Mouse (Mus musculus) CD8-positive naive resting alpha-beta T cell, adult 2 months (primary cell): ENCODE results near the gene Rasa3.
A peak's percentile ranks its signal among the peaks of the same experiment; 100 is the strongest.

Experiments
- DNase-seq, 2 experiments: peaks; one replicate each; pipeline ENCODE4 v3.0.0; 2022; ENCODE audit warnings: low read depth in 2 of 2, low spot score in 2 of 2

The Rasa3 gene

DNA sequence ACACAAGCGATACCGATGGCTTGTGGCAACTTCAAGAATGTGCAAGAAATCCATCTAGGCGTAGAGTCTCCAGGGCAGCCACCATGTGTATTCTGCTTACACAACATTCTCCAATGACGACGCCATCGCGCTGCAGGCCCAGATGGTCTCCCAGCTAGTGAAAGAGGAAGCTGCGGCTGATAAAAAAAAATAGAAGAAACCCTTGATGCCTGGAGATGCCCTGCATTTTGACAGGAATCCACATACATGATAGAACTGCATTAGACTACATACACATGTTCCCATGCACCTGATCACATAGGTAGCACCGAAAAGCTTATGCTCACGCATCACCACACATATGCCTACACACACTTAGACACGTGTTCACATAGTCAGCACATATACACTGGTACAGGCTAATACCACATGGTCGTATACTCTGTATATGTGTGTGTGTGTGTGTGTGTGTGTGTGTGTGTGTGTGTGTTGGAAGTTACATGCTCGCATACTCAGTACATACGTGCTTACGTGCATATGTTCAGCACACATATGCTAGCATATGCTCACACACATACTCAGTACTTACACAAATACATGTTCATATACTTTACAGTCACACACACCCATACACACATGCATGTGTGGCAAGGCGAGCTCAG is 8.4 kb upstream of the Rasa3 start:
- peak; percentile 28 to 34 for DNase-seq

DNA sequence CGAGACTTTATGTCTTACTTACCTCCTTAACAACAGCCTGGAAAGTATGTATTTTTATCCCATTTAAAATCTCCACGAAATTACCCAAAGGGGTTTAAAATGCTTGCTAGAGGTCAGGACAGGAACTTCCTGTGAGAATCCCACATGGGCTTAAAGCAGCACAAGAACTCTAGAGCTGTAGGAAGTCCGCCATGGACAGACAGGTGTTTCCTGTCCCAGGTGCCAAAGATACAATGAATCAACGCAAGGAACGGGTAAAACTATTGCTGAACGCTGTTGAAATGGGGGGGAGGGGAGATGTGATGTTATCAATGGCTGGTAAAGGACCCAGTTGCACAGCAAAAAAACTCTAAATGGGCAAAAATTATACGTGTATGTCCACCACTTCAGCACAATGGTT is 6.7 kb upstream of the Rasa3 start:
- no peak for DNase-seq

DNA sequence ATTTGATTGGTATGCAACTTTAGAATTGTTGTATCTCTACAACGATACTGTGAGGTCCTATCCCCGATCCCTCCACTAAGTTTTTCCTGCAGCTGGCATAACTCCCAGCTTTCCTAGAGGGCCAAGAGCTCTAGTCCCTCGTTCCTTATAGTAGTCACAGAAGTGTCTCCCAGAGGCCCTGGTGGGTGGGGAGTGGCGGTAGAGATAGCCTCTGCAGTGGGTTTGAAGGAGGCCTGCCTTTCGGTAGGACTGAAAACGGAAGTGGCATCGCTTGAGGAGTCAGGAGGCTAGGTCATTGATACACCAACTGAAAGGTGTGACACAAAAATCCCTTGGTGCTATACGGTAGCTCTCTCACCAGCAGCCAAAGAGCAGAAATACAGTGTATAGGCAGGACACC is 779 bp upstream of the Rasa3 start:
- peak; percentile 10 to 29 for DNase-seq

DNA sequence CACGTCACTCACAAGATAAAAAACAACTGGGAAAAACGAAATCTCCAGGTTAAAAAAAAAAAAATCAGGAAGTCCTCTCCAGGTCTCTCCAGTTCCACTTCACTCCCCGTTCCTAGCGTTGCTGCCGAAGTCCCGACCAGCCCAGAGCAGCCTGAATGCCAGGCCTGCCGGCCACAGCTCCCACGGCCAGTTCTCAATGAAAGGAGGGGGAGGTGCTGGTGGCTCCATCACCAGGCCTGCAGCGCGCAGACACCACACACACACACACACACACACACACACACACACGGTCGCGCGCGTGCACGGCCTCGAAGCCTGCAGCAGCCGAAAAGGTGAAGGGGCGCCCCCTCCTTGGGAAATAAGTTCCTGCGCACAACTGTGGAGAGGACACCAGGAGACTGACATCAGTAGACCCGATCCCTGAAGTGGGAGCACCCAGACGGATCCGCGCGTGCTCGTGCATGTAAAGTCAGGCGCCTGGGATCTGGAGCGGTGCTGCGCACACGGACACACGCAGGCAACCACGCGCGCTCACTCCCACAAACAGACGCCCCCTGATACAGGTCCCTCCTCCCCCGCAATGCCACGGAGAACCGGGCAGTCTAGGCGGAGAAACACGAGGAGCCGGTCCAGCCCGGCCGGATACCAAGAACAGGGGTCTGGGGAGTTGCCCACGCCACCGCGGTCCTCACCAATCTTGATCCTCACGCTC is 546 bp downstream of the Rasa3 start:
- peak; percentile 67 to 76 for DNase-seq

DNA sequence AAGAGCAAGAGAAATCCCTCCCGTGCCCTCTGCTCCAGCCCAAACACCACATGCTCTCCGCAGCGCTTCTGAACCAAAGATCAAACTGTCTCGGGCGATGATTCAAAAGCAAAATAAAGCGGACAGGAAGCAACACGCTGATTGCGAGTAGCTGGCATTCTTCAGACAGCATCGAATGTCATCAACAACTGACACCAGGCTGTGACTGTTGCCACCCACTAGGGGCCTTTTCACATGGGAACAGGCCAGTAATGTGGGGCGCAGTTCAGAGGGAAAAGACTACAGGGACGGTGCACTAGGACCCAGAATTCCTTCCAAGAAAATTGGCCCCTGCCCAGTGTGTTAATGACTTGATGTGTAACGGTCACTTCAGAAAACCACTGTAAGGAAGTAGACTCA is 1.1 kb downstream of the Rasa3 start:
- DNase-seq: peak; percentile 62 to 69

DNA sequence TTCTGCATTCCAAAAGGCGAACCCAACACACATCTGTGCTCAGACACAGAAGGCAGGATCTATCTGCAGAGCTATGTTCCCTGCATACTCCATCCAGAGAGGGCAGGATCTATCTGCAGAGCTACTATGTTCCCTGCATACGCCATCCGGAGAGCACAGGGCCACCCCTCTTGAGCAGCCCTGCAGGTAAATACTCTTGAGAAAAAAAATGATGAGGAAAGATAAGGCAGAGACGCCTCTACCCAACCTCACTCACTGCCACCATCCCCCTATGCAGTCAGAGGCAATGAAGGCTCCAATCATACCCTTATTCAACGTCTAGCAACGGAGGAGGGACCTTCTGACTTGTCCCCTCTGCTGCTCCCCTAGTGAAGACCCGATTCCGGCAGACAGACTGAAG is 1.9 kb downstream of the Rasa3 start:
- DNase-seq: peak; percentile 8 to 23

DNA sequence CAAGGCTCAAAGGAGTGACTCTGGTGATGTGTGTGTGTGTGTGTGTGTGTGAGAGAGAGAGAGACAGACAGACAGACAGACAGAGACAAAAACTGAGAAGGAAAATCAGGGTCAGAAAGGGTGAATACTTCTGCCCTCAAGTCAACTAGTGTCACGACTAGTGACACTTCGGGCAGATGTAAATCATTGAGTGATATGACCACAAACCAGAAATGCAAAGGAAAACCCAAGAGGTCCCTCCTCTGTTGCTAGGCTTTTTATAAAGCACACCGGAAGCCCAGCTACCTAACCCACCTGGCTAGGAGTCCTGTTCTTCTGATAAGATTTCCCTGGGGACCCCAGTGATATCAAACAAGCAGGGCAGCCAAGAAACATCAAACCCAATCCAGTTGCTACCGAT is 2.3 kb downstream of the Rasa3 start:
- DNase-seq: peak; percentile 21 to 29

DNA sequence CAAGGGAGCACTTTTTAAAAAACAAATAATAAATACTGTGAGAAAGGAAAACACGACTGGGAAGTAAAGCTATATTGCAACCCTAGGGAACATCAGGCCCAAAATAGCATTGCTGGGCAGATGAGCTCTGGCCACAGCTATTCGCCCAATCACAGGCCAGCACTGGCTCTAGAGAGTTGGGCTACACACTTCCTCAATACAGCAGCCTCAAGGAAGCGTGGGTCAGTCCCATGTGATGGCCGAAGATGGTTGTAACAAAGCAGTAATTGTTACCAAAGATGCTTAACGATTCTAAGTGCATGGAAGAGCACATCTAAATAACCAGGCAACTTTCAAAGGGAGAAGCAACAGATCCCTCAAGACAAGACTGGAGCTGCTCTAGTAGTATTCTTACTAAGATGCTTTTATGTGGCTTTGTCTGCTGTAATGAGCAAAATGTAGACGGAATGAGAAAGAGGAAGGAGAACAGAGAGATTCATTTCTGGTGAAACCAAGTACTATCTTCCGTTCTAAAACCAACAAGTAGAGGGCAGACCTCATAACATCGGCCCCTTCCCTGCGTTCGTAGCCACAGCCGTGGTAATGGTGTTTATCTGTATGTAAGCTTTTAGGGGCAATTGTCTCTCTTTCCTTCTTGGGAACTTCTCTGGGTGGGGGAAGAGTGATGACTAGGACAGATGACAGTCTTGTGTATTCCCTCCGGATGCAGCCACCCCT is 3.0 kb downstream of the Rasa3 start:
- DNase-seq: peak; percentile 49 to 58

DNA sequence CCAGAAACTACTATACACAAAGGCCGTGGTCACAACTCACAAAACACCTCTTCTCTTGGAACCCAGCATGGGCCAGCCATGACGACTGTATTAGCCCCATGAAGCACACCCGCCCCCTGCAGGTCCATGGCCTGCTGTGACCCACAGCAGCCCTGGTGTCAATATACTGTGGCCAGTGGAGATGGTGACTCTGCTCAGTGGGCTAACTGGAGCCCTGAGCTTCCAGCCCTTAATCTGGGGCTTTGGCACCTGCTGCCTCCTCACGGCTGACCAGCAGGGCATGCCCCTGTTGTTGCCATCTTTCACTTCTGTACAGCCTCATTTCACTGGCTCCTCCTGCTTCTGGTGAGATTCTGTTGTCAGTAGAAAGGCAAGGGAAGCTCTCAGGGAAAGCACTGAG is 4.2 kb downstream of the Rasa3 start:
- DNase-seq: no peak

DNA sequence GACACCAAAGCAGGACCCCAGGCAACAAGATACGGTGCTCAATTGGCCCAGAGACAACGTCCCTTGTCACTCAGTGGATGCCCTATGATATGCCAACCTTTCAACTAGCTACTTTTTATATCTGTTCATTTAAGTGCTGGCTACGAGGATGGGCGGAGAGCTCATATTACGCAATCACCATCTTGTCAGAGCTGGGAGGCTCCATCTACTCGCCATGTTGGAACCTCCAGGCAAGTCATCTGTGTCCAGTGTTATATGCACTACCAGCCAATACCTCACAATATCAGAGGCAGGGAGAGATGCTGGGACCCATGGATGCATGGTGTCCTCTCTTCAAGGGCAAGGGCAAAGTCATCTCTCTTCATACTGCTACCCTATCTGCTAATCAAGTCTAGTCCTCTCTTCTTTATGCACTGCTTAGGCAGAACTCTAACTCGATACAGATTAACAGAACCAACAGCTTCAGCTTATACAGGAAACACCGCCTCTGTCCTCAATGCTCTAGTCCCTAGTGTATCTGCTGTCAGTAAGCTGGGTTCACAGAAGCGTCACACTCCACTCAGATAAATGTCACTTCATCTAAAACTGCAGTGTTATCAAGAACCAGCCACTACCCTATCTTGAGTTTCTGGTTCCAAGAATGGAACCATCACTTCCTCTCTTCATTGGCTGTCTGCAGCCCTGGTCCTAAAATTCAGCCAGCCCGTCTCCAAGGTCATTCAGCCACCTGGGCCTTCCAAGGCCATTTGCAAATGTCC is 6.0 kb downstream of the Rasa3 start:
- DNase-seq: no peak

DNA sequence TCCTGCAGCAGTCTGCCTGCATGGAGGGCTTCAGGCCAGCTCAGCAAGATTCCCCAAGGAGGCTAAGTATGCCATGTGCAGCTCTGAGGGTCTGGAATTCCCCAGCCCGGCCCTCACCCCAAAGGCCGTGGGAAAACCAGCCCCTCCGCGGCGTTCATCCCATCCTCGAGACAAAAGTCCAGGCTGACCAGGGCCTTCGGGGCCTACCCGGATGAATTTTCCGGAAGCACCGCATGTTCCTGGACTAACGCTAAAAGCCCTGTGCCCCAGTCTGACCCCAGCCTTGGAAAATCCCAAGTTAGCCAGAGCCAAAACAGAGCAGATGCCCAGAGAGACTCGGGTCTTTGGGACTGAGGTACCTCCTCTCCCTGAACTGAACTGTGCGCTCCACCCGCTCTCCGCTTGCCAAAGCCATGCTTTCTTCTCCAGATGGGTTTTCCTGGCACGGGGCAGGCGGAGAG is 7.4 kb downstream of the Rasa3 start:
- DNase-seq: no peak

DNA sequence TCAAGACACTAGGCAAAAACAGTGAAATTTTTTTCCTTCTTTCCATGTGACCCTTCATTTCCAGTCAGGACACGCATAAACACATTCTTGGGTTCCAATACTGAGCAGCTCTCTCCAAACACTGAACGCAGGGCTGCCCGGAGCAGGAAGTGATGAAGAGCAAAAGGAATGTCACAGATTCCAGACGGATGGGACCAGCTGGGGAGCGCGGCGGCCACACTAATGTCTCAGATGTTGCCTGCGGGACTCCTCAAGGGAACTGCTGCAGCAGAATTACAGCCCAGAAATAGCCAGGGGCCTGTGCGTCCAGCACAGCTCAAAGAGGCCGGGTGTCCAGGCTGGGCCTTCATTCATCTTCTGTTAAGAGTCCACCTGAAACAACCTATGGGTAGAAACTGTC is 9.0 kb downstream of the Rasa3 start:
- no peak for DNase-seq

DNA sequence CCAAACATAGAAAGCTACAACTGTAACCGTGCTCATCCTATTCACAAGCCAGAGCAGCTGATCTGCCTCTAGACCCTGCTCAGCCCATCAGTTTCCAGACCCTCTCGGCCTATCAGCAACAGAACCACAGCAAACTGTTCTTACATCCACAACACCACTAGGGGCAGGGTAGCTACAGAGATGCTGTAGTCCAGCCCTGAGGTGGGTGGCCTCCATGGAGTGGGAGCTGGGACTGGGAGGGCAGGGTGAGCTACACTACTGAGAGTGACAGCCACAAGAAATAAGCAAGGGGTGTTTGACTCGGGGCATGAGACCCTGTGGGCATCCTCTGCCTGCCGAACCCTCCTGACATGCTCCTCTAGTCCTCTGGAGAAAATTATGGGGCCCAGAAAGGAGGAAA is 9.5 kb downstream of the Rasa3 start:
- no peak for DNase-seq

DNA sequence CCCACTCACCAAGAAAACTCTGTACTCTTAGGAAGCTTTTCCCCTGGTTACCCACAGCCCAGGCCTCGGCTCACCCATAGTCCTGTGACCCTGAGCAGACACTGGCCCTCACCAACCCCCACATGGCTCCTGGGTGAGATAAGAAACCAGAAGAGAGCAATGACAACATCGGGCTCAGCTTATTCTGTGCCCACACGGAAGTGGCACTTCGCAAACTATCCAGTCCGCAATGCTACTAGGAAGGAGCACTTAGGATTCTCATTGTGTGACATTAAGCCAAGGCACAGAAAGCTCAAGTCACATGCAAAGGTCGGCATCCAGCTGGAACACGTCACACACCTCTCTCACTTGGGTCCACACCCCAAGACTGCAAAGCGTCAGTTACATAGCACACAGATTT is 11.5 kb downstream of the Rasa3 start:
- no peak for DNase-seq

DNA sequence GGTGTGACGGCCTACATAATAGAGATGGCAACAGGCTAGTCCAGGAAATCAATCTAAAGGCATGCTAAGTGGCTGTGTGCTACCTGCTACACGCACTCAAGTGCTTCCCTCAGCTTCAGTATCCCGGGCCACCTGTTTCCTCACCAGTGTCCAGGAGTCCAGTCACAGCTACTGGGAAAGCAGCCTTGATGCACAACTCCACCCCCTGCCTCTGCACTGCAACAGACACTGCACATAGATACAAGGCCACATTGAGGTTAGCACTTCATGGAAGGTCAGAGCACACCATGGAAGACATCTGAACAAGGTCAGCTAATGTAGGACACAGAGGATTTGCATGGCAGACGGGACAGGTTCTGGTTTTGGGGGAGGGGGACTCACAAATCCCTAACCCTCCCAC is 11.9 kb downstream of the Rasa3 start:
- DNase-seq: no peak

DNA sequence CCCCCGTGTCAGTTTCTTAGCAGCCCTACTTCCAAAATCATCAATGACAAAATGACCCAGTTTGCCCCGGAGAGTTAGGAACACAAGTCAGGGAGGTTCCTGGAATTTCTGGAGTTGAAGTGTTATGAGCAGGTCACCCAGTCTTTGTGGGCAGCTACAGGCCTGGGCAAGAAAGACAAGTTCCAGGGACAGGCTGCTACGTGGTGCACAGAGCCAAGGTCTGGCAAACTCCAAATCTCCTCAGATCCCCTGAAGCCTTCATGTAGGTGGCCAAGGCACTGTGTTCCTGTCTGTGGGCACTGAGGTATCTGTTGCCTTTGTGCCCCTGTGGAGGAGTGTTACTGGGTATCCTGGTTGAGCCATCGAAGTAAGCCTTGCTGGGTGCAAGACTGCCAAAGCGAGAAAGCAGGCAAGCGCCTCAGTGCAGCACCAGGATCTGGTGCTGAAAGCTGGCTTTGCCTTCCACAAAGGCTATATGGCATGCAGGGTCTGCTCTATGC is 12.6 kb downstream of the Rasa3 start:
- no peak for DNase-seq

DNA sequence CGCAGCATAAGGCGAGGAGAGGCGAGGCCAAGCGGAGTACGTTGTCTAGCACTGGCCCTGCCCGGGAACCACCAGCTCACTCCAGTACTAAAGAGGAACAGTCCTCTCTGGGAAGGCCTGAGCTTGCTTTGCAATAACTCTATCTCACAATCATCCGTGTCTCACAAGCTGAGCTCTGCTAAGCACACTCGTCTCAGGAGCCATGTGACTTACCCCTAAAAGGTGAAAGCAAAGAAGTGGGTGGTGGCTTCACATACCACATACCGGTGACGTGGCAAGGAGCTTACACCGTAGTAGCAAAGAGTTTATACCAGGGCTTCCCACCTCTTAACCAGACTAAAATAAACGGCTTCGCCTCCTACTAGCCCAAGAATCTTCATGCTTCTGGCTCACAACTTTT is 17.1 kb downstream of the Rasa3 start:
- peak; percentile 57 to 70 for DNase-seq

DNA sequence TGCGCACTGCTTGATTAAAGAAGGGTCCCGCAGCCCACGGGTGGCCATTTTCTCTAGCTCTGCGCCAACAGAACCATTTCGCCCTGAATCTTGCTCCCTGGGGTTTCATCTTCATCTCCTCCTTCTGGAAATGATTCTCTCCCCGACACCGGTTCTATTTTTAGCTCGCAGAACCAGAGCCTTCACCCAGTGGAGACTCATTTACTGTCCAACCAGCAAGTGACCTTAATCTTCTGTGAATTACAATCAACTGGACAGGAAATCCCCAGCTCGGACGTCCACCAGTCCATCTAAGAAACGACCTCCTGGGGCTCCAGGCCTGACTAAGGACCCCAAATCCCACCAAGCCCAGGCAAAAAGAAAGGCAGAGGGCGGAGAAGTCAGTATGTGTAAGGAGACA is 19.9 kb downstream of the Rasa3 start:
- no peak for DNase-seq

DNA sequence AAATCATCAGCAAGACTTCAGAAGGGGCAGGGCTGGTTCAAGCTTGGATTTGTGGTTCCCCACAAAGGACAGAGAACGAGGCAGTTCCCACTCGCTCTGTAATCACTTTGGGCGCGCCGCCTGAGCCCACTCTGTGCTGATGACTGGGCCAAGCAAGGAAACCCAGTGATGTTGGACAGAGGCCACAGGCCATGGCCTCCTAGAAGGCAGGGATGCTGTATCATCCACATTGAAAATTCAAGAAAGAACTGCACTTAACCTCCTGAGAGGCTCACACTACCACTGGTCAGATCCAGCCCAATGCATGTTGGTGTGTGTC is 22.4 kb downstream of the Rasa3 start:
- DNase-seq: no peak

DNA sequence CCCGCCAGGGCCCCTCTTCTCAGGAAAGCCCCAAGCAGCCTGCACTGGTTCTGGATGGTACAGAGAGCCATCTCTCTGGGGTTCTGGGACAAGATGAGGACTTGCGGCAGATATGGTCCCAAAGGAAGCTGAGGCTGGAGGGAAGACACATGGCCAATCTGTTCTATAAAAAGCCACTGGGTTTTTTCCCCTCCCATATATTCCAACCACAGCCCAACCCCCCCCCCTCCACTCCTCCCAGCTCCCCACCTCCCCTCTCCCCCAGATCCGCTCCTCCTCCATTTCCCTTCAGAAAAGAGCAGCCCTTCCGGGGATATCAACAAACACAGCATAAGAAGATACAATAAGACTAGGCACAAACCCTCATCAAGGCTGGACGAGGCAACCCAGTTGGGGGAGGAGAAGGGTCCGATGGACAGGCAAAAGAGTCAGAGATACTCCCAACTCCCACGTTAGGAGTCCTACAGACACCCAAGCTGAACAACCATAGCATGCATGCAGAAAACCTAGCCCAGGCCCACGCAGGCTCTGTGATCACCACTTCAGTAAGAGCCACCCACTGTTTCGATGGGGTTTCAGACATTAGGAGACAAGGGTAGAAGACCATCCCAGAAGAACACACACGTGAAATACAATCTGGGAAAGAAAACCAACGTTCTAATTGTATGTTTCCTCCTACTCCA is 22.9 kb downstream of the Rasa3 start:
- no peak for DNase-seq
